Mouse (Mus musculus) granulocyte monocyte progenitor cell, adult 5-6 weeks (primary cell): ENCODE results near the gene Gsto2. TPM values are rescaled to one million over a fixed set of nuclear protein-coding genes. Genes with fewer than 3 reads are reported as not detected.

Experiments used
- ATAC-seq: replicated peaks from 2 replicates; pipeline ENCODE4 v1.8.0; 2016; ENCODE audit warnings: mild to moderate bottlenecking, moderate TSS enrichment, inconsistent platforms; ENCODE audit not compliant: poor library complexity, severe bottlenecking
- total RNA-seq, 2 experiments: library from RNA; stranded (forward) in 1 of 2; stranded (reverse) in 1 of 2; fragments of 200-712, 200-1000 nt in 1 of 2; fragments of >200 nt in 1 of 2; fragmentation: Nextera tagmentation in 1 of 2; gene quantifications; 2 replicates each; pipeline ENCODE4 v1.2.3; 2014 to 2017

Gsto2 gene
- total RNA-seq, 2 experiments from 2014 or later: not detected

DNA sequence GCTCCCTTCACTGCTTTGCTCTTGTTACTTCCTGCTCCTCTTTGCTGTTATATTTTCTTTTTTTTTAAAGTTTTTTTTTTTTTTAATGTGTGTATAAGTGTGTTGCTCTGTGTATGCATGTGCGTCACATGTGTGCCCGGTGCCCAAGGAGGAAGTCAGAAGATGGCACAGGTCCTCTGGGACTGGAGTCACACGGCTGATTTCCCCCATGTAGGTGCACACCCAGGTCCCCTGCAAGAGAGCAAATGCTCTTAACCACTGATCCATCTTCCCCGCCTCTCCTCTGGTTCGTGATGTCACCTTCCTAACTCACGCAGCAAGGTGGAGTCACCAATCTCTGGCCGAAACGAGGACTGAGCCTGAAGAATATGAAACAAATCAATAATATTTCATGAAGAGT lies 22.7 kb downstream of the Gsto2 start:
- ATAC-seq: no peak

DNA sequence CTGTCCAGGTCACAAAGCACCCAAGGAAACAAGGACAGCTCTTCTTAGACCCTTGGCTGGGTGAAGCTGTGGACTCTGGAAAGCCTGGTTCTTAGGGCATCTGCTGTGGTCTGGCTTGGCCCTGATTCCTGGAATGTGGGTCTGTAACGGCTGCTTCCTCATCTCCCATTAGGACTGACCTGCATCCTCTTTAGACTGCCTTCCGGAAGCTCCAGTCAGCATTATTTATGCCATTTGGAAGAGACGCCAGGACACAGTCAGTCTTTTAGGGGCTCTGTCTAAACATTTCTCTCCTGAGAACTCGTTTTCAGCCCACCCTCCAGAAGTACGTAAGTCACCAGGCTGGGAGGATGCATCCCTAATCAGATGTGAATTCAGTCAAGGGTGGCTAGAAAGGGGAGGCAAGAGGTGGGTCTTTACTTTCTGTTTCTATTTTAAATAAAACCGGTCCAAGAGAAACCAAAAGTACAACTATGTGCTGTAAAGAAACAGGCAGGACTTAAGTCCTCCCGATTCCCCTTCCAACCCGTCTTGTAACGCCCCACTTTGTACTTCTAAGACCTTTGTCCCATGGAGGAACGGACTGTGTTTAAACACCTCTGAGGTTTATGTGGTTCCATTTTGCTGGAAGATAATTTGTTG lies 25.3 kb downstream of the Gsto2 start:
- ATAC-seq: peak; percentile 13; the same call in 1 of the 2 replicates

DNA sequence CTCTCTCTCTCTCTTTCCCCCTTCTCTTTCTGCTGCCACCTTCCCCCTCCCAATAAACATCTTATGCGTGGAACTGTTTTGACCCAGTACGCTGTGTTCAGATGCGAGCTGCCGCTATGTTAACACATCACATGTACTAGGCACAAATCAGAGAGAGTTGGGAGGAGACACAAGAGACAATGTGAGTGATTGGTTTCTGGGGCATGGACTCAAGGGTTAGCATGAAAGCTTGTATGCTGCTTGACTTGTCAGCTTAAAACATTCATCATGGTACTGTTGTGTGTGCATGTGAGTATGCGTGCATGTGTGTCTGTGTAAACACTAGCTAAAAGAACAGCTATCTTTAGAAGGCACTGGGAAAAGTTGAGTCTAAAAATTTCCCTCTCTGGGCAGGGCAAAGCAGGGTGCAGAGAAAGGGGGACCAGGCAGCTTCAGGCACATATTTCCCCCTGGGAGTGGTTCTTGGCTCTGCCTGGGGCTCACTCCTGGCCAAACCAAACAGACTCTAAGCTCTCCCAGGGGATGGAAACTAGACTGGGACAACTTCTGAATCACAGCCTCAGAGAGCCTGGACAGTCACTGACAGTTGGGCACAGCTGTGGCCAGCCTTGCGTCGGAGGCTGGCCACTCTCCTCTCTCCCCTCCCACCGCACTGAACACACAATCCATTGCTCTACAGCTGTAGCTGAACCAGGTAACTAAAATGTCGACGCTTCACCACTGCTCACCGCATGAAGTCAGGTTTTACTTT lies 26.4 kb downstream of the Gsto2 start:
- no peak for ATAC-seq

DNA sequence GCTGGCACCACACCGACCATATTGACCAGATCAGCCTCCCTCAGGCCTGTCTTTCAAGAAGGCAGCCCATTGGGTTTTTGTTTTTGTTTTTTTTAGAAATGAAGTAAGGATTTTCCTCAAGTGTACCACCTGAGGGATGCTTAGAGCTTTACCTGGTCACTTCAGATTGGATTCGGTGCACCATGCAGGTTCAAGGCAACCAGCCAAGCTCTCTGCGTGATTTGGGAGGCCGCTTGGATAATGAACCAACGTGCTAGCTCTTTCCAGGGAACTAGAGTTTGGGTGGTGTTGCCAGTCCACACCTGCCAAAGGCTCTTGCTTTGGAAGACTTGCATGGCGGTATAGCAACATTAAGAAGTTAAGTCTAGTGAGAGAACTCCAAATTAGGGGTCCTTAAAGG lies 27.8 kb downstream of the Gsto2 start:
- ATAC-seq: no peak

DNA sequence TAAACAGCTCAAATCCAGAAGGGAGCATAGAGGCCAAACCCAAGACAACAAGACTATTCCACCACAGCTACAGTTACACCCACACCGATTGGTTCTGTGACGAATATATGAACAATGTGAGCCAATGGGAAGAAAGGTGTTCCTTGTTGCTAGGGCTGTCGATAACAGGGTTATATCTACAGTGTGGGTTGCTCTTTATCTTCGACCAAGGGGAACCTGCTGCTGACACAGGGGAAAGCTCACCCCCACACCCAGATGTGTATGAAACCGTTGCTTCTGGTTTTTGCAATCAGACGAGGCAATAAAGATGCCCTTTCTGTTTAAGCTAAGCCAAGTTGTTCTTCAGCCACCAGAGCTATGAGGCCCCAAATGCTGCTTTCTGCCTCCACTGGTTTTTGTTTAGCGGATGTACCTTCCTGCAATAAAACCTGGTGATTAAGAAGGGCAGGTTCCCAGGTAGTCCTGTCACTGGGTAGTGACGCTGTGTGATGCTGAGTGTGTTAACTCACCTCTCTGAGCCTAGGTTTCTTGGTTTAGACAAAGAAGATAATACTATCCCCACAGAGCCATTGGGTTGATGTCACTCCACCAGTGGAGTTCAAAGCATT lies 33.2 kb downstream of the Gsto2 start:
- ATAC-seq: peak; percentile 21

DNA sequence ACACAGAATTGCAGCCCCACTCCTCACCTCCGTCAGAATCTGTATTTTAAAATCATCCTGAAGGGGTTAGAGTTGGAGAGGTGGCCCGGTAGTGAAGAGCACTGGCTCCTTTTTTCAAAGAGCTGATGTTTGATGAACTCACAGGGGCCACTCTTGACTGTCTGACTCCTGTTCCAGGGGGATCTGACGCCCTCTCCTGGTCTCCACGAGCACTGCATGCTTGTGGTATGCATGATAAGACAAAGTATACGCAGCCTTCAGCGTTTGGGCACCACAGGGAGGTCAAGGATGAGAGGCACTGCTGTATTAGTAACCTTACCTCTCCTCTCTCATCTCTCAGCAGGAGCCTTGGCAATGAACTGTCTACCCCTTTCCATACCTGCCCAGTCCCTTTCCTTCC lies 34.7 kb downstream of the Gsto2 start:
- ATAC-seq: no peak; the same call in 1 of the 2 replicates

DNA sequence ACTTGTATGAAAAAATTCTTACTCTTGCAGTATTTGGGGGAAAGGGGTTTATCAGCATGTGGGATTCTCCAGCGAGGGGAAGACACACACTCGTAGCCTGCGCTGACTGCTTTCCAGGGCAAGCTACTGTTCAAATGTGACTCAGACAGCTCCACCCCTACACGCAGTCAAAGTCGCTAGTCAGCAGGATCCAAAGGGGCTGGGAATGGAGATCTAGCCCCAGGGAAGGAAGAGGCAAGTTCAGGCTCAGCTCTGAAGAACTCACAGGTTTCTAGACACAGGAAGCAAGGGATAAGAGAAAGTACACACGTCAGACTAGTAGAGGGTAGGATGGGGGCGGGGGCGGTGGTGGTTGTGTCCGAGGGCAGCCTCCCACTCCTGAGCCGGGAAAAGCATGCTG lies 35.2 kb downstream of the Gsto2 start:
- ATAC-seq: no peak

DNA sequence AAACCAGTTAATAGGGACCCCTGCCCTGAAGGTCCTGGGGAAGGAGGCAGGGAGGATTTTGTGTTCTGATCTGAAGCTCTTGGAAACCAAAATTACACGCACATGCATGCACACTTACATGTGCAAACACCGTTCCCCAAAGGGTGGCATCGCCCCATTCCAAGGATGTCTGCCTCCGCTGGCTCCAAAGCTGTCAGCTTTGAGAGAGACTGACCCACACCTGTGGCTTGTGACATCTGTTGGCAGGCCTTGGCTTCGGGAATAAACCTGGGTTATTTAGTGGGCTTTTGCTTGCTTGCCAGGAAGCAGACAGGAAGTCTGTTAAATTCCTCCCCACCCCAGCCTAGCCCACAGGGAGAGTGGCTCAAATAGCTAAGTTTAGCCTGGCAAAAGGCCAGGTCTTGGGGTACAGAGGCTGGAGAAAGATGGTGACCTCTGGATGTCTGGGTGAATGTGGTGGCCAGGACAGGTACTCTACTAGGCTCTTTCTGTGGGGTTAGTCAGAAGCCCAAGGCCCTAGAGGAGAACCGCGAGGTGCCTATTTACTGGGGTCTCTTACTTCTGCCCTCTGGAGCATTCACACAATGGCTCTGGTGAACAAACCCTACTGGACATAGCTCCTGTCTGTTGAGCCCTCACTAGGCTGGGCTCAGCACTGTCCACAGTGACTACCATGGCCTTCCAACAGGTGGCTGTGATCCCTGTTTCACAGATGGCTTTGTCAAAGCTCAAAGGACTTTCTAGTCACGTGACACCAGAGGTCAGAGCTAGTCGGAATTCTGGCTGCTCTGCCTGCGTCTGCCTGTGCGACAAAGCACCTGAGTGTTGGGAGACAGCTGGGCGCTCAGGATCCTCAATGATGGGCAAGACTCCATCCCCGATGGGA lies 37.2 kb downstream of the Gsto2 start:
- 0 out of 2 replicates have a peak, but pooled peaks have one; percentile 7 for ATAC-seq

DNA sequence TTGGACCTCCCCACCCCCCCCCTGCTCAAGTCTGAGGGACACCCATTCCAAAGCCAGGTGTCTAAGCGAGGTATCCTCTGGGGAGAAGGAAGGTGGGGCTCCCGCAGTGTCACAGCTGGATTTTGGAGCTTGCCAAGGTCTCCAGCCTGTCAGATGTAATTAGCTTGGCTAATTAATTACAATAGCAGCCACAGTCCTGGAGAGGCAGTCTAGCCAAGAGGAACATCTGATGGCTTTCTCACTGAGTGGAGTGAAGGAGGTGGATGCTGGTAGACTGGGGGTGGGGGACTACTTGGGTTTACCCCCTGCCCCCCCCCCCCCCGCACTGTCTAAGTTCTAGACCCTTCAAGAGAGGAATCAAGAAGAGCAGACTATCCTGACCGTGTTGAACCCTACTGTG lies 38.3 kb downstream of the Gsto2 start:
- no peak for ATAC-seq

DNA sequence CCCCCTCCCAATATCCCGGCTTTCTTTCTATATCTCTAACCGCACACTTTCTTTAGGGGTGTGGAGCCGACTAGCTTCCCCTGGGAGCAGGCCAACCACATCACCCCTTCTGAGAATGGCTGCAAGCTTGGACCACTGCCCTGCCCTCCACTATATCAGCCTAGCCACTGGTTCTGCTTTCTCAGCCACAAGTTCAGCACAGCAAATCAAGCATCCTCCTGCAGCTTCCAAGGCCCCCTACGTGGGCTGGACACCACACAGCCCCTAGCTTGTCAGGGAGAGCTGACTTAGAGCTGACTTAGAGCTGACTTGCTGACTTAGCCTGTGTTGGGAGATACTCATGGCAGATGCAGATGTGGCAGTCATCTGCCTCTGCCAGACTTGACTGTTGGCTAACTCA lies 39.7 kb downstream of the Gsto2 start:
- ATAC-seq: peak; percentile 64

DNA sequence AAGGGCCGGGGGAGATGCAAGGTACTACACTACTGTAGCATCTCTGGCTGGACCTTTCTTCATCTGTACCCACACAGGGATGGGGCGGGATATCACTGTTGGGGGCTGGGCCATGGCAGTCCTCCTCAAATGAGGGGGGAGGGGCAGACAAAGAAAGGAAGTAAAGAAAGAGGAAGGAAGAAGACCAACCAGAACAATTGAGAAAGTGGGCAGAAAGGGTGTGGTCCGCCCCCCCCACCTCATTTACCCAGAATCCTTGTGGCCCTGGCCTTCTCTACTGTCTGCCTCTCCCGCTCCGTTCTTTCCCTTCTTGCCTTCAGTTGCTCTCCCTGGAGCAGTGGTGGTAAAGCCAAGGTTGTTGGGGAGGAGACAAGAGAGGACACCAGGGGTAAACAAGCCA lies 40.3 kb downstream of the Gsto2 start:
- ATAC-seq: peak; percentile 60

DNA sequence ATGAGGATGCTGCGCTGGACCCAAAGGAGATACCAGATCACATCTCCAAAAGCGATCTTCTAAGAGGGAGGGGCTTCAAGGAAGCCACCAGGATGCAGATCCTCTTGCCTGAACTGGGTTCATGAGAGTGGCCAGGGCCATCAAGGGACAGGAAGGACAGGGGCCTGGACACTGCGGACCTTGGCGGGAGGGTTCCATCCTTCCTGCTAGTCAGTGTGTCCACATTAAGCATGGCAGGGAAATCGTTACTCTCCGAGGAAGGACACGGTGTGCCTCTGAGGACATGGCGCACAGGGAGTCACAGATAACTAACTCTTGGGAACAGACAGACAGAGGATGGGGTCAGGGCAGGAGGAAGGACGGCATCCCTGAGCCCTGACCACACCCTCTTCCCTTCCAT lies 42.3 kb downstream of the Gsto2 start:
- ATAC-seq: no peak

DNA sequence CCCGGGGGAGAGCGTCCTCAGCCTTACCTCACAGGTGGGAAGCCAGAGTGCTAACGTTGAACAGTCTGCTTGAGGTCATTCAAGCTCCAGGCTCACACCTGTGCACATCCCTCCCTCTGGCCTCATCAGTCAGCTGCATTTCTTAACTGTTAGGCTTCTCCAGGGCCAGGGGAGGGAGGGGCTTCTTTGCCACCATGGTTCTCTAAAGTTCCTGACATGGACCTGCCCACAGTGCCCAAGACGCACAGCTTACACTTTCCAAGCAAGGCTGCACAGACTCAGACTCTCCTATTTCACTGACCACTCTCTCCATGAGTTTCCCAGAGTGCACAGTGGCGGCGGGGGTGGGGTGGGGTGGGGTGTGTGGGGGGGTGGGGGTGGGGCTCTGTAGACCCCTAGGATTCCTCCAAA lies 43.6 kb downstream of the Gsto2 start:
- no peak for ATAC-seq

DNA sequence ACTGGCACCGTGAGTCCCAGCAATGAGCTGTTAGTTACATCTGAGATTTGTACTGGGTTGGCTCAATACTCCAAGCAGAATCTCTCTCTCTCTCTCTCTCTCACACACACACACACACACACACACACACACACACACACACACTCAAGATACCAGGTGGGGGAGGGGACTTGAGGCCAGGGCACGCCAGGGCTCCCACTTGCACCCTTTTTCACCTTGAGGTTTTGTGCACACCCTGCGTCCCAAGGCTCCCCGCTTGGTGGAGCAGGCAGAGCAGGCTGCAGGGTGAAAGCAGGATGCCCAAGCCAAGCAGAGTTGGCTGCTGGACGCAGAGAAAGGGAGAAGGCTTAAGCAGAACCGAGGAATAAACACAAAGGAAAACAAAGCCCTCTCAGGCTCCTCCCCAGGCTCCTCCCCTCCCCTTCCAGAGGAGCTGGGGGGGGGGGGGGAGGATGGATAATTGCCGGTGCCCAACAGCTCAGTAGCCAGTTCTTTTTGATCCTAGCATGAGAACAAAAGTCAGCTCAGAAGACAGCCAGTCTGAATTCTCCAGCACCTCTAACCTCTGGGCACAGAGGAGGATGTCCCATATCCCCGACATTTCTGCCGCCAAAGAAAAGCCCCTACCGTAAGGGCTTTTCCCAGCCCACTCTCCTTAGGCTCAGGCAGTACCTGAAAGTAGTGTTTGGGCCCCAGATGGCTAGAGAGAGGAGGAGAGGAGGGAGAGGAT lies 44.2 kb downstream of the Gsto2 start:
- no peak for ATAC-seq

DNA sequence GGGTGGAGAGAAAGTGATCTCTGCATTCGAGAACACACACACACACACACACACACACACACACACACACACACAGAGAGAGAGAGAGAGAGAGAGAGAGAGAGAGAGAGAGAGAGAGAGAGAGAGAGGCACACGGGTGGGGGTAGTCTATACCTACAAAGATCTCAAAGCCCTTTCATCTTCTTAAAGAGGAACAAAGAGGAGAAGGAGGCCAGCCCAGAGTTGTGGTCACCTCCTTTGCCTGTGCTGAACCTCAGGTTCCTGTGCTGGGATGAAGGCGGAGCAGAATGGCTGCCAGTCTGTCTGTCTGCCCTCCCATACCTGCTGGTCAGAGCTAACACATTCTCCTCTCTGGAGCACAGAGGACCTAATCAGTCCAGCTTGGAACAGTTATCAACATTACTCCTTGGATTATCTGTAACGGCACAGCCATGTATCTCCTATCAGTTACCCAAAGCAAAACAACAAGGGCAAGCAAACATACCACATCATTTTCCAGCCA lies 44.8 kb downstream of the Gsto2 start:
- peak; percentile 74 for ATAC-seq

DNA sequence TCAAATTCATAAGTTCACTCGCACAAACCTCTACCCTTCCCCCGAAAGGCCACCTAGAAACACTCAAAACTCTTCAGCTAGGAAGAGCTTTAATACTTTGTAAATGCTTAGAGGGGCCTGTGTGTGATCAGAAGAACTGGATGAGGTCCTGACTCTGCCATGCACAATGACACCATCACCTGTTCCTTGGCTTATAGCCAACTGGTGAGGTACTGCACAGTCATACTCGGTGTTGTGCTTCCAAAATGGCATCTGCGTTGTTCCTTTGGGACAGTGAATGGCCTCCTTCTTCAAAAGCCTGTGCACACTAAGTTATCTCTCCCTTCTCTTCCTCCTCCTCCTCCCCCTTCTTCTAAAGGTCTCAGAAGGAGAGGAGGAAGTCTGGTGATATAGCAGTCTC lies 45.4 kb downstream of the Gsto2 start:
- ATAC-seq: no peak

DNA sequence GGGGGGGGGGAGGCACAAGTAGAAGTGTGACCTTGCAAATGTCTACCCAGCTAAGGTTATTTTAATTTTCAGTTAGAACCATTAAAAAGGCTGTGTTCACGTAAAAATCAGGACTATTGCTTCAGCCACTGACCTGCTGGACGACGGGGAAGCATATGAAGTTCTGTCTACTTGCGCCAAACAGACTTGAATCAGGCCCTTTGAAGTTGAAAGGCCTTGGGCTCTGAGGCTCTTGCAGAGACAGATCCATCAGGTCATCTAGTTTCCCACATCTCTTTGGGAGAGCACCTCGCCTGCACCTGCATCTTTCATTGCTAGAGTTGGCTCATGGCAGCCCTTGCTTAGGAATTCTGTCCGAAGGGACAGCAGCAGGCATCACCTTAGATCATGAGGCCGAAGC lies 48.0 kb downstream of the Gsto2 start:
- ATAC-seq: no peak

DNA sequence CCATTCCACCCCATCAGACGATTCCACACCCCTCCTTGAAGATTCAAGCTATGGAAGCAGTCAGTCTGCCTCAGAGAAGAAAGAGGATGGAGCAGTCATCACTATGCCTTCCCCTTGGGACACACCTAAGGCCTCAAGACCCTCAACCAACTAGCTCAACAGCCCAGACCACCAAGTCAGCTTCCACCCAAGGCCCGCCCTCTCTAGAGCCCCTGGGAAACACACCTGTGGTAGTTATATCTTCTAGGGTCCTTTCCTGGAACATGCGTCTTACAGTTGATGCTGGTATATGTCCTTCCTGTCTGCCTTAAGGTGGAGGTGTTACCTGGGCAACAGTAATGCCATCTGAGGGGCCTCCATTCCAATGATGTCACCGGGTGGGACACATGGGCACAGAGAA lies 48.9 kb downstream of the Gsto2 start:
- ATAC-seq: no peak

DNA sequence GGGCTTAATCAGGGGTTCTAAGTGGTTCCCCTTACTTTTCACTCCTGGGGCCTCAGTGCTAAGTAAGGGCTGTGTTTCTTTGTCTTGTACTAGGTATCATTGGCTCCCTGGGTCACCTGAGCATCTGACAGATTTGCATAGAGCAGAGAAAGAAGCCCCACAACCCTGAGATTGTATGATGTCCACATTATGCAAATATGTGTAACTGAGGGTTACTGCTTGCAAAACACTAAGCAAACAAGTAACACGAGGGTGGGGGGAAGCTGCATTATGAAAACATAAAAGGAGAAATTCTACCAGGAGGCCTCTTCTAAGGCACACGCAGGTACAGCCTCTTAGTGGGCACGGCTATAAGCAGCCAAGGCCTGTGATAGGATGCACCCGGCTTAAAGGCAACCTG lies 49.9 kb downstream of the Gsto2 start:
- ATAC-seq: 0 out of 2 replicates have a peak, but pooled peaks have one; percentile 6

DNA sequence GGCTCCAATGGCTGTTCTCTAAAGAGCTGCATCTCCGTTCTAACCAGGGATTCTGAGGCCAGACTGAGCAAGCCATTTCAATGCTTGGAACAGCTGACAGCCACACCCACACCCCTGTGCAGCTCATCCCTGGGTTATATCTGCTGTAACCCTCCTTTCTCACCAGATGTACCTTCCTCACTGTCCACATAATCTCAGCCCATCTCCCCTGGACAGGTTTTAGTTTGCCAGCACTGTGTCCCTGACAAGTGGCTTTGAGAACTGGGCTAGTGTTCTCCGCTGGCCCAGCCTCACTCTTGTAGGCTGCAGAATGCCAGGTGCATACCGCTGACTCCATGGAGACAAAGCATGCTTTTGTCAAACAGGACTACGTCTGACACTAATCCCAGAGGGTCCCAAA lies 52.1 kb downstream of the Gsto2 start:
- no peak for ATAC-seq
